Mouse (Mus musculus) mouse trophoblast stem cell (cell line): Measurements from ENCODE around the gene Tceal1.

Source experiments
- in situ Hi-C, 2 experiments: fragments of 300-500 bp; cut with MseI, MboI; formaldehyde crosslinking; loops; 2 replicates in 1 of 2; 3 replicates in 1 of 2; pipeline ENCODE4 v1.15.1; 2025

Gene Tceal1

DNA sequence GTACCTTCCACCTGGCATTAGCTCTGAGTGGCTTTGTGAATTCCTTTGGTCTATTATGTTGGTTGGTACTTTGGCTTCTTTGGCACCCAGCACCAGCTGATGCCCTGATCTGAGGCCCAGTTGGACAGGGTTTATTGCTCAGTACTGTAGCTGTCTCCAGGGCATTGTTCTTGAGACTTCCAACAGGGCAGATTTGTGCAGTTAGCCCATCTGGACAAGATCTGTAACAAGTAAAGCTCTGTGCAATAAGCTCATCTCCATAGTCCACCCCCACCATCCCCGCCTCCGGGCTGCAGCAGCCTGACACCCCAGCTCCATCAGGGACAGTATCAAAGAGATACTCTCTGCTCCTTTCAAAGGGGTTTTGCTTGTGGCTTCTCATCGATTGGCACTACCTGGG, 47.7 kb downstream of the Tceal1 start:
- in situ Hi-C loops: loop anchor here (10.0 kb wide), 2 partner anchors 59 to 69 kb away; partner anchors contain the start of gene Plp1 (in 1 of the 2)
